Mouse (Mus musculus): ENCODE measurements around the gene Fam76a.

Gene Fam76a

GRCm38 (mm10) chr4:132884844-132885374 is 37.4 kb downstream of the Fam76a start:
- in situ Hi-C loops (cut with MboI), result no loop called here

- in situ Hi-C loops (cut with MboI), result no loop called here
Observed at GRCm38 (mm10) chr4:132884064-132884843, 38.1 kb downstream of the Fam76a start, which contains the start of gene Stx12. TSS of gene Stx12 (minus strand) at chr4:132884509.

- in situ Hi-C loops (cut with MboI), result no loop called here
Observed at GRCm38 (mm10) chr4:132883561-132884063, 38.7 kb downstream of the Fam76a start.

- in situ Hi-C loops (cut with MboI), result no loop called here
Observed at GRCm38 (mm10) chr4:132874363-132875097, 47.8 kb downstream of the Fam76a start.

GRCm38 (mm10) chr4:132873481-132874362 is 48.6 kb downstream of the Fam76a start:
- in situ Hi-C loops (cut with MboI), result no loop called here

- in situ Hi-C loops (cut with MboI), result no loop called here
Observed at GRCm38 (mm10) chr4:132871116-132871515, 51.2 kb downstream of the Fam76a start.

GRCm38 (mm10) chr4:132864856-132865255 is 57.5 kb downstream of the Fam76a start:
- in situ Hi-C loops (cut with MboI), result no loop called here

GRCm38 (mm10) chr4:132863012-132863411 is 59.3 kb downstream of the Fam76a start:
- in situ Hi-C loops (cut with MboI), result no loop called here

- in situ Hi-C loops (cut with MboI), result no loop called here
Observed at GRCm38 (mm10) chr4:132860880-132861279, 61.5 kb downstream of the Fam76a start.
